Mouse (Mus musculus) neural tube, embryonic 13.5 days (tissue): ENCODE data around the gene Mettl7b. TPM values are rescaled to one million over a fixed set of nuclear protein-coding genes. Genes with fewer than 3 reads are reported as not detected.
"Not testable (repeated sequence)": the region's sequence is repeated elsewhere in the genome, so short reads cannot be mapped to it uniquely, and the experiment has no call there.

Source experiments
- ATAC-seq: fragments of 200-750 bp; cut with Nextera tagmentation; 2 replicates; pipeline ENCODE4 v1.8.0; 2017; ENCODE audit warnings: low read depth, mild to moderate bottlenecking, moderate TSS enrichment, moderate library complexity
- H3K27ac ChIP-seq: fragments of 300-500 bp; sonication (generic); replicated peaks from 2 replicates; pipeline ENCODE4 v1.5.1; 2015; ENCODE audit warnings: moderate library complexity, mild to moderate bottlenecking, inconsistent platforms
- H3K27me3 ChIP-seq: fragments of 300-500 bp; sonication (generic); 2 replicates; pipeline ENCODE4 v1.6.1; 2015; ENCODE audit warnings: mild to moderate bottlenecking, inconsistent platforms
- H3K36me3 ChIP-seq: fragments of 300-500 bp; sonication (generic); 2 replicates; pipeline ENCODE4 v1.6.1; 2015; ENCODE audit warnings: mild to moderate bottlenecking, inconsistent platforms
- H3K4me1 ChIP-seq: fragments of 300-500 bp; sonication (generic); replicated peaks from 2 replicates; pipeline ENCODE4 v1.6.1; 2015; ENCODE audit warnings: inconsistent platforms
- H3K4me2 ChIP-seq: fragments of 300-500 bp; sonication (generic); 2 replicates; pipeline ENCODE4 v1.6.1; 2015; ENCODE audit warnings: inconsistent platforms, mild to moderate bottlenecking, moderate library complexity
- H3K4me3 ChIP-seq: fragments of 300-500 bp; sonication (generic); 2 replicates; pipeline ENCODE4 v1.5.1; 2015; ENCODE audit warnings: mild to moderate bottlenecking, inconsistent platforms
- H3K9ac ChIP-seq: fragments of 300-500 bp; sonication (generic); 2 replicates; pipeline ENCODE4 v1.6.1; 2015; ENCODE audit warnings: moderate library complexity, mild to moderate bottlenecking, inconsistent platforms
- H3K9me3 ChIP-seq: fragments of 300-500 bp; sonication (generic); 2 replicates; pipeline ENCODE4 v1.6.1; 2016; ENCODE audit warnings: inconsistent platforms
- WGBS: fragments of 180-500 bp; shearing (Covaris S2); methylation state at CpG from one replicate; pipeline ENCODE4 v1.1.7; 2015; 5-methylcytosine and 5-hydroxymethylcytosine counted together
- polyA plus RNA-seq: library from polyadenylated mRNA; unstranded; fragments of >200 nt; fragmentation: Nextera tagmentation; extraction: Ambion mirVana; gene quantifications from 2 replicates; pipeline ENCODE4 v1.2.1, GENCODE M21; 2015

The Mettl7b gene
- 0.15 TPM in 1 of 2 replicates, not detected in the other for polyA plus RNA-seq

- Histone ChIP-seq H3K9ac (no peak within 1 kb of the TSS), H3K27ac (no peak within 1 kb of the TSS), H3K4me1 (no peaks in the 10 kb centered on the region), H3K36me3 (no peaks in the 10 kb centered on the region), H3K9me3 (no peaks in the 10 kb centered on the region), H3K27me3 (no peaks in the 10 kb centered on the region), H3K4me2 (no peak within 1 kb of the TSS), H3K4me3 (no peak within 1 kb of the TSS)
- WGBS, result 87% methylated on average over 12 of the region's 12 CpGs
- no peak for ATAC-seq
These were observed at the start of gene Mettl7b for GRCm38 (mm10) chr10:128960590-128961584. Gene Mettl7b (minus strand): TSS chr10:128960988.

DNA sequence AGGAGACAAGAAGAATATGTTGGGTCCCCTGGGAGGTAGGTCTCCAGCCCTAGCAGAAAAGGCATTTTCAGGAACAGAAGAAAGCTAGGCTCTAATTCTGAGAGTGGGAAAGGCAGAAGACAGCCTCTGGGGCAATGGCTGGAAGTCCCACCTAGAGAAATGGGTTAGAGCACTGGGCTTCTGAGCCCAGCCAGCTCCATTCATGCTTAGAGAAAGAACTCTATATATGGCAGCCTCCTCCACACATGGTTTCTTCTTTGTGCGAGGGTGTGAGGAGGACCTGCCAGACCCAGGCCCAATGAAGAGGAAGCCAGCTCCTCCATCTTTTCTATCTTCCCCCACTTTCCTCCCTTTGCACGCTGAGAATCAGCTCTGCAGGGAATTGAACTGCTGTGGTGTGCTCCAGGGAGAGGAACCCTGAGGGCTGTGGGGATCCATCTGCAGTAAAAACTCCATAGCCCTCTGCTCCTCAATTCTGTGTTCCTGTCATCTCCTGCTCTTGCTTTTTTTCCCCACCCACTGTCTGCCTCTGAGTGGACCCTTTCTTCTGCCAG is 49.6 kb upstream of the Mettl7b start, which contains the start of gene Olfr763:
TSS of gene Olfr763 (plus strand) at position 504 of the 554 bp plus-strand sequence.
- Histone ChIP-seq H3K27ac (no peak within 1 kb of the TSS), H3K9me3 (0 out of 2 replicates have a peak, but pooled peaks cover 4% of the 10 kb centered on the region), H3K36me3 (no peaks in the 10 kb centered on the region), H3K4me1 (no peaks in the 10 kb centered on the region), H3K4me3 (no peak within 1 kb of the TSS), H3K9ac (no peak within 1 kb of the TSS), H3K27me3 (no peaks in the 10 kb centered on the region), H3K4me2 (no peak within 1 kb of the TSS)
- no peak for ATAC-seq
- WGBS, result 80% methylated on average over 2 of the region's 2 CpGs

GRCm38 (mm10) chr10:129004032-129004920 is 43.5 kb upstream of the Mettl7b start:
- no peaks in the 10 kb centered on the region for H3K36me3 ChIP-seq
- no peak overlapping the region for H3K27ac ChIP-seq
- no peak overlapping the region for H3K9ac ChIP-seq
- H3K9me3 ChIP-seq, result 0 out of 2 replicates have a peak, but pooled peaks cover 4% of the 10 kb centered on the region
- 83% methylated on average over 14 of the region's 14 CpGs for WGBS
- ATAC-seq, result no peak
- H3K4me1 ChIP-seq, result no peaks in the 10 kb centered on the region
- no peak overlapping the region for H3K4me2 ChIP-seq
- H3K4me3 ChIP-seq, result no peak overlapping the region
- H3K27me3 ChIP-seq, result no peaks in the 10 kb centered on the region

GRCm38 (mm10) chr10:128996523-128997040 is 35.8 kb upstream of the Mettl7b start:
- no peaks in the 10 kb centered on the region for H3K4me1 ChIP-seq
- WGBS, result 81% methylated on average over 4 of the region's 4 CpGs
- no peaks in the 10 kb centered on the region for H3K27me3 ChIP-seq
- no peak overlapping the region for H3K4me3 ChIP-seq
- no peaks in the 10 kb centered on the region for H3K36me3 ChIP-seq
- H3K9me3 ChIP-seq, result no peaks in the 10 kb centered on the region
- no peak overlapping the region for H3K9ac ChIP-seq
- H3K4me2 ChIP-seq, result no peak overlapping the region
- ATAC-seq, result no peak
- H3K27ac ChIP-seq, result no peak overlapping the region

- Histone ChIP-seq H3K9me3 (no peaks in the 10 kb centered on the region), H3K9ac (no peak overlapping the region), H3K36me3 (no peaks in the 10 kb centered on the region), H3K4me2 (no peak overlapping the region), H3K27ac (no peak overlapping the region), H3K4me1 (no peaks in the 10 kb centered on the region), H3K27me3 (no peaks in the 10 kb centered on the region), H3K4me3 (no peak overlapping the region)
- peak; percentile 19; the same call in 1 of the 2 replicates for ATAC-seq
- 94% methylated on average over 1 of the region's 1 CpGs for WGBS
These were observed 35.0 kb upstream of the Mettl7b start for GRCm38 (mm10) chr10:128995796-128996195.

DNA sequence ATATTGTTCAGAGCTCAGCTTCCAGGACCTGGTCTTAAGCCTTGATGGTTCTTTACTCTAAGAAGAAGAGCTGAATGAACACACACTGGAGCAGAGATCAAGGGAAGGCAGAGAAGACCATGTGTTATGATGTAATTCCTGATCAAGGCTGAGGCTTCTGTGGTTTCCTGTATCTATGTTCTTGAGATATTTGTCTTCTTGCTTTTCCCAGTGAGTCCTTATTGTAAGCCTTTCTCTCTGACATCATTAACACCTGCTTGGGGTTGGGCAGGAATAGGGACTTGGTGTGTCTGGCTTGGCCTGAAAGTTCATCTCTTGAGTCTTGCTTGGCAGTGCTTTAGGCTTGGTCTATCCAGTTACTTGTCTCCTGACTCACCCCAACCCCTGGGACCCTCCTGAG is 30.2 kb upstream of the Mettl7b start:
- H3K36me3 ChIP-seq, result no peaks in the 10 kb centered on the region
- no peak for ATAC-seq
- no peak overlapping the region for H3K27ac ChIP-seq
- H3K4me3 ChIP-seq, result no peak overlapping the region
- no peaks in the 10 kb centered on the region for H3K9me3 ChIP-seq
- H3K4me2 ChIP-seq, result no peak overlapping the region
- no peak overlapping the region for H3K9ac ChIP-seq
- H3K27me3 ChIP-seq, result no peaks in the 10 kb centered on the region
- no peaks in the 10 kb centered on the region for H3K4me1 ChIP-seq

DNA sequence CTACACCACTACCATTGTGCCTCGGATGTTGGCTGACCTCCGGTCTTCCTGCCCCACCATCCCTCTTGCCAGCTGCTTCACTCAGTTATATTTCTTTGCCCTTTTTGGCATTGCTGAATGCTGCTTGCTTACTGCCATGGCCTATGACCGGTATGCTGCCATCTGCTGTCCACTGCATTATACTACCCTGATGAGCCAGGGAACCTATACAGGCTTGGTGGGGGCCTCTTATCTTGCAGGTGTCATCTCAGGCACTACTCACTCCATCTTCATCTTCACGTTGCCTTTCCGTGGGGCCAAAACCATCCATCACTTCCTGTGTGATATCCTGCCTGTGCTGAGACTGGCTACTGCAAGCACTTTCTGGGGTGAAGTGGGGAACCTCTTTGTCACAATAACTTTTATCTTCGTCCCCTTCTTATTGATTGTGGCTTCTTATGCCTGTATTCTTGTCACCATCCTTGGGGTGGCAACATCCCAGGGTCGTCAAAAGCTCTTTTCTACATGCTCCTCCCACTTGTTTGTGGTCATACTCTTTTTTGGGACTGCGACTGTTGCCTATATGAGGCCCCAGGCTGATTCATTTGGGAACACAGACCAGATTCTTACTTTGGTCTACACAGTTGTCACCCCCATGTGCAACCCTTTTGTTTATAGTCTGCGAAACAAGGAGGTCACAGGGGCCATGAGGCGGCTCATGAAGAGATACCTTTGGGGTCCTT is 29.5 kb upstream of the Mettl7b start:
- not testable (repeated sequence) for H3K27ac ChIP-seq, H3K4me2 ChIP-seq, H3K4me1 ChIP-seq, H3K4me3 ChIP-seq, H3K9ac ChIP-seq, H3K36me3 ChIP-seq, ATAC-seq, H3K27me3 ChIP-seq, H3K9me3 ChIP-seq
- WGBS, result 67% methylated on average over 7 of the region's 10 CpGs

DNA sequence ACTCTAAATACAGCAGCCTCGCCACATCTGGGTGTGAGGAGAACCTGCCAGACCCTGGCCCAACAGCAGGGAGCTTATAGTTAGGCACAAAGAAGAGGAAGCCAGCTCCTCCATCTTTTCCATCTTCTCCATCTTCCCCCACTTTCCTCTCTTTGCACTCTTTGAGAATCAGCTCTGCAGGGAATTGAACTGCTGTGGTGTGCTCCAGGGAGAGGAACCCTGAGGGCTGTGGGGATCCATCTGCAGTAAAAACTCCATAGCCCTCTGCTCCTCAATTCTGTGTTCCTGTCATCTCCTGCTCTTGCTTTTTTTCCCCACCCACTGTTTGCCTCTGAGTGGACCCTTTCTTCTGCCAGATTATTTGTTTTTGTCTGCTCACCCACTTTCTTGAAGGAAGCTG is 28.3 kb upstream of the Mettl7b start, which contains the start of gene Olfr9:
TSS of gene Olfr9 (plus strand) at position 301 of the 400 bp plus-strand sequence.
- H3K4me2 ChIP-seq, H3K27ac ChIP-seq, H3K9me3 ChIP-seq, H3K27me3 ChIP-seq, ATAC-seq, H3K36me3 ChIP-seq, H3K4me1 ChIP-seq, H3K4me3 ChIP-seq, H3K9ac ChIP-seq: not testable (repeated sequence)
- 53% methylated on average over 1 of the region's 1 CpGs for WGBS

GRCm38 (mm10) chr10:128980644-128981365 is 20.0 kb upstream of the Mettl7b start:
- Histone ChIP-seq H3K4me3 (no peak overlapping the region), H3K36me3 (no peaks in the 10 kb centered on the region), H3K27me3 (no peaks in the 10 kb centered on the region), H3K9ac (no peak overlapping the region), H3K4me2 (no peak overlapping the region), H3K27ac (no peak overlapping the region), H3K4me1 (no peaks in the 10 kb centered on the region), H3K9me3 (no peaks in the 10 kb centered on the region)
- WGBS, result 71% methylated on average over 3 of the region's 3 CpGs
- no peak for ATAC-seq

DNA sequence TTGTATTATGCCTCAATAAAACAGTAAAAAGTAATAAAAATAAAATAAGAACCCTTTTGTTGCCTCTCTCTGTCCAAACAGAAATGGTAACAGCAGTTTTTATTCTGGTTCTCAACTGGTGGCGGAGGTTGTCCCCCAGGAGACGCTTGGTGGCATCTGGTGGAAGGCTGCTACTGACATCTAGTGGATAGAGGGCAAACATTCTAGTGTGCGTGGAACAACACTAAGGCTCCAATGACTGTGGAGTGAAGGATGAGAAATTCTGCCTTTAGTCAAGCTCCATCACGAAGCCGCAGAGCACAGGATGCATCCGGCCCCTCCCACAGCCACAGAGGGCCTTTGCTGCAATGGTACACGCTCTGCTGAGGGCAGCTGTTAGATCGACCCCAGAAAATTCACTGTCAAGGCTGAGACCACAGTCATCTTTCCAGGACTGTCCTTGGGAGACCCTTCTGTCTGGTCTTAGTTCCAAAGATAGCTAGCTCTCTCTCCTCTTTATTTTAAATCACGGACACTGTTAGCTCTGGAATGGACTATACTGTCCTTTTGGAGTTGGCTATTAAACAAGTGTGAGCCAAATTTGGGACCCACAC is 16.8 kb upstream of the Mettl7b start:
- WGBS, result 21% methylated on average over 9 of the region's 9 CpGs
- no peaks in the 10 kb centered on the region for H3K4me1 ChIP-seq
- peak; percentile 82 for ATAC-seq
- no peak overlapping the region for H3K27ac ChIP-seq
- H3K4me2 ChIP-seq, result no peak overlapping the region
- no peaks in the 10 kb centered on the region for H3K27me3 ChIP-seq
- no peak overlapping the region for H3K4me3 ChIP-seq
- no peaks in the 10 kb centered on the region for H3K36me3 ChIP-seq
- H3K9me3 ChIP-seq, result no peaks in the 10 kb centered on the region
- H3K9ac ChIP-seq, result peak overlapping the region; percentile 45; the same call in 1 of the 2 replicates
